In genomic region chr10:16637006-16637405, GRCm38 (mm10) we compare ENCODE assay signal across 8 mouse cellular contexts.
DNase-seq lines count a peak whose midpoint lies in the region; ATAC-seq and TF ChIP-seq lines count a peak whose summit lies in the region.
"Had no signal": no experiment of that assay in that cellular context is flagged by ENCODE, and none has a peak within 500 bp of the region (broad histone marks: within the 10 kb centered on the region; RNA-seq: fewer than 3 reads in every experiment).

No protein-coding gene starts in this region.

- H3K79me2 ChIP-seq in MEL (ENCODE audit: control insufficient read depth, insufficient read depth, low read length, poor library complexity), result no peaks in the 10 kb centered on the region

- peak overlapping the region; percentile 19; the same call in 1 of the 2 replicates for H3K27ac ChIP-seq in MEL (ENCODE audit: control insufficient read depth, low read depth, low read length)
- H3K27ac ChIP-seq: stomach, embryonic 15.5 days had no signal

- peak; percentile 25 for DNase-seq in layer of hippocampus, adult 11-12 months (ENCODE audit: low spot score)
- DNase-seq in layer of hippocampus, adult 8-10 months (ENCODE audit: low spot score in 2 of 2), result no peak
- DNase-seq in MEL (ENCODE audit: low read depth, low spot score), result peak; percentile 56
- peak; percentile 66 to 75 for DNase-seq in adrenal gland, postnatal 36 days
- DNase-seq in ovary, postnatal 14 days (ENCODE audit: low spot score), result peak; percentile 2
- DNase-seq in right cerebral cortex, postnatal 25 days, result no peak

- H3K27me3 ChIP-seq in MEL (ENCODE audit: control insufficient read depth in 1 of 2, insufficient read depth in 2 of 2, low read length in 2 of 2), result no peaks in the 10 kb centered on the region
- H3K27me3 ChIP-seq: stomach, embryonic 15.5 days had no signal

- peak in 2 of 3 experiments; percentile 30 to 47; a peak in 4 of 6 replicates for TF ChIP-seq CTCF in MEL (IDR thresholded peaks at IDR 0.05 in 2 of 3, conservative IDR thresholded peaks at IDR 0.05 in 1 of 3; ENCODE audit: control insufficient read depth in 1 of 3, insufficient read depth in 1 of 3, low read depth in 2 of 3, low read length in 3 of 3, poor library complexity in 1 of 3, severe bottlenecking in 1 of 3)

- no peak overlapping the region for H3K9ac ChIP-seq in MEL (ENCODE audit: control insufficient read depth, low read depth, low read length, poor library complexity, severe bottlenecking)
- H3K9ac ChIP-seq: stomach, embryonic 15.5 days had no signal

- TF ChIP-seq RAD21 in MEL (IDR thresholded peaks at IDR 0.05; ENCODE audit: low read depth, low read length), result peak; percentile 59

- peaks cover 2 to 13% of the 10 kb centered on the region in 2 experiments for H3K4me1 ChIP-seq in MEL (ENCODE audit: control insufficient read depth in 1 of 2, insufficient read depth in 2 of 2, low read length in 2 of 2)
- H3K4me1 ChIP-seq: stomach, embryonic 15.5 days had no signal

- TF ChIP-seq POLR2A in MEL (IDR thresholded peaks at IDR 0.05; ENCODE audit: control insufficient read depth in 1 of 2, insufficient read depth in 1 of 2, low read depth in 1 of 2, low read length in 2 of 2, poor library complexity in 1 of 2), result no peak

- no peak overlapping the region for H3K4me3 ChIP-seq in MEL (ENCODE audit: control insufficient read depth in 1 of 2, insufficient read depth in 1 of 2, low read depth in 2 of 2, low read length in 2 of 2)
- H3K4me3 ChIP-seq: stomach, embryonic 15.5 days had no signal

- no peak for TF ChIP-seq EP300 in MEL (IDR thresholded peaks at IDR 0.05; ENCODE audit: low read depth in 1 of 2, low read length in 2 of 2)

- peaks cover 0 to 15% of the 10 kb centered on the region in 2 experiments; a peak in 2 of 4 replicates for H3K36me3 ChIP-seq in MEL (ENCODE audit: control insufficient read depth in 1 of 2, insufficient read depth in 2 of 2, low read length in 2 of 2)
- H3K36me3 ChIP-seq: stomach, embryonic 15.5 days had no signal

- peak; percentile 58 to 69; a peak in 3 of 4 replicates for ATAC-seq in hematopoietic stem cell, adult 5-6 weeks (replicated peaks in 1 of 2; ENCODE audit: insufficient read depth in 1 of 2, low FRiP score in 2 of 2, low TSS enrichment in 1 of 2, low read depth in 1 of 2, poor library complexity in 2 of 2, severe bottlenecking in 2 of 2)

- H3K9me3 ChIP-seq in MEL (replicated peaks; ENCODE audit: insufficient read depth, low read length), result no peaks in the 10 kb centered on the region
- H3K9me3 ChIP-seq: stomach, embryonic 15.5 days had no signal

TF ChIP-seq in MEL, 35 proteins besides CTCF, POLR2A, EP300 and RAD21:
- TF ChIP-seq ETS1 (IDR thresholded peaks at IDR 0.05; ENCODE audit: low read depth, low read length), result no peak
- no peak for TF ChIP-seq USF1 (IDR thresholded peaks at IDR 0.05; ENCODE audit: low read depth, low read length)
- no peak for TF ChIP-seq MYC (IDR thresholded peaks at IDR 0.05; ENCODE audit: low read depth, low read length)
- TF ChIP-seq MYB (IDR thresholded peaks at IDR 0.05; ENCODE audit: low read depth, low read length), result no peak
- no peak for TF ChIP-seq BHLHE40 (IDR thresholded peaks at IDR 0.05; ENCODE audit: borderline replicate concordance, low read depth, low read length)
- peak; percentile 21; the same call in 1 of the 2 replicates for TF ChIP-seq ZC3H11A (IDR thresholded peaks at IDR 0.05; ENCODE audit: low read depth, low read length)
- no peak for TF ChIP-seq GABPA (IDR thresholded peaks at IDR 0.05; ENCODE audit: low read depth, low read length)
- peak; percentile 63 for TF ChIP-seq SMC3 (IDR thresholded peaks at IDR 0.05; ENCODE audit: low read depth, low read length)
- no peak for TF ChIP-seq HCFC1 (IDR thresholded peaks at IDR 0.05; ENCODE audit: low read depth, low read length)
- TF ChIP-seq MAZ (IDR thresholded peaks at IDR 0.05; ENCODE audit: low read depth, low read length), result no peak
- TF ChIP-seq ZKSCAN1 (IDR thresholded peaks at IDR 0.05; ENCODE audit: low read depth, low read length), result no peak
- TF ChIP-seq RCOR1 (IDR thresholded peaks at IDR 0.05; ENCODE audit: low read depth, low read length), result no peak
- TF ChIP-seq MEF2A (IDR thresholded peaks at IDR 0.05; ENCODE audit: extremely low read depth, insufficient replicate concordance, low read depth, low read length, poor library complexity, severe bottlenecking), result no peak
- no peak for TF ChIP-seq KAT2A (conservative IDR thresholded peaks at IDR 0.05; ENCODE audit: low read depth, low read length)
- TF ChIP-seq NRF1 (IDR thresholded peaks at IDR 0.05; ENCODE audit: insufficient read depth, low read depth, low read length, poor library complexity, severe bottlenecking), result no peak

Comparison
In these comparisons a context has a peak if more than half of its experiments do, and no peak if none do; other contexts are left out.
1. DNase-seq: peak in layer of hippocampus, adult 11-12 months (single experiment), MEL (single experiment), adrenal gland, postnatal 36 days (2 of 2) and ovary, postnatal 14 days (single experiment); none in layer of hippocampus, adult 8-10 months (0 of 2) and right cerebral cortex, postnatal 25 days (single experiment).